Mouse (Mus musculus): ENCODE results near the gene Tjp1. TPM values are rescaled to one million over a fixed set of nuclear protein-coding genes. Genes with fewer than 3 reads are reported as not detected.

The Tjp1 gene
- total RNA-seq, 2 experiments from 2014 or later, result 149 to 169 TPM

GRCm38 (mm10) chr7:65489742-65490141 lies 37.8 kb downstream of the Tjp1 start:
- DNase-seq (ENCODE audit: extremely low spot score in 1 of 2, low spot score in 1 of 2), result no peak

GRCm38 (mm10) chr7:65489195-65489594 lies 38.4 kb downstream of the Tjp1 start:
- no peak for DNase-seq (ENCODE audit: extremely low spot score in 1 of 2, low spot score in 1 of 2)

GRCm38 (mm10) chr7:65486259-65486681 lies 41.3 kb downstream of the Tjp1 start:
- no peak for DNase-seq (ENCODE audit: extremely low spot score in 1 of 2, low spot score in 1 of 2)

DNA sequence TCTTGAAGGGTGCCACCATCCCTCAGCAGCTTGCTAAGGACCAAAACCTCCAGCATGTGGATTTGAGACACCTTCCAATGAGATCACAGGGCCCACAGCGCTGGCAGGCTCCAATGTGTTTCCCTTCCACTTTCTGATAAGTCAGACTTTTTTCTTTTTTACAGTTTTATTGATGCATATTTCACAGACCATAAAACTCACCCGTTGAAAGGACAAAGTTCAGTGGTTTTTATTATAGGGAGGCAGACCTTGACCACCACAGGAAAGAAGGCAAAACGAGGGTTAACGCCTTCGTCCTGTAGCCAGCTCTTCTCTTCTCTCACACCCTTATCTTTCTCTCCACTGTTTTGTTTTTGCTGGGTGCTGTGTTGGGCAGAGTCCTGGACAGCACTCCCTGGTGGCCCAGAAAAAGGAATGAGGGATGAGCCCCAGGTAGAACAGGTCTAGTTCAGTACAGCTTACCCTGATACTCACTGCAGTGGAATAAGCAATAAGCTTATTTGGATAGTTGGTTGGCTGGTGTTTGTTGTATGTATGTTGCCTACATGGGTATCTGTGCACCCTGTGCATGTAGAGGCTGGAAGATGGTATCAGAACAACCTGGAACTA lies 43.3 kb downstream of the Tjp1 start:
- no peak for DNase-seq (ENCODE audit: extremely low spot score in 1 of 2, low spot score in 1 of 2)

- no peak for DNase-seq (ENCODE audit: extremely low spot score in 1 of 2, low spot score in 1 of 2)
Observed at GRCm38 (mm10) chr7:65482216-65482615, 45.4 kb downstream of the Tjp1 start.

DNA sequence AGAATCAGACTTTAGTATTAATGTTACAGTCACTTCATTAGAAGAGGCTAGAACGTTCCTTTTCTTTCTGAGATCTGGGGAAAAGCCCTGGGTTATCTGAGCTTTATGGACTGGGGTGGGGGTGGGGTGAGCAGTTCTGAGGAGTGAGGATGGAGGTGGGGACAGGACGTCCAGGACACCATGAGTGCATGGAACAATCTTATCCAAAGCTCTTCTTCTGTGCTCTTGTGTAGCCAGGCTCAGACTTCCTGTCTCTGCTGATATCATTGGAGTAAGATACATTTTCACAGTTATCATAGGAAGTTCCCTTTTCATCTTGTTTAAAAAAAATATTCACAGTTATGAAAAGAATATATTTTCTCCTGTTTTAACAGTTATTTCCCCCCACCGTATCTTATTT lies 55.5 kb downstream of the Tjp1 start:
- DNase-seq (ENCODE audit: extremely low spot score in 1 of 2, low spot score in 1 of 2), result no peak

- DNase-seq (ENCODE audit: extremely low spot score in 1 of 2, low spot score in 1 of 2), result no peak
Observed at GRCm38 (mm10) chr7:65471406-65471805, 56.2 kb downstream of the Tjp1 start.

DNA sequence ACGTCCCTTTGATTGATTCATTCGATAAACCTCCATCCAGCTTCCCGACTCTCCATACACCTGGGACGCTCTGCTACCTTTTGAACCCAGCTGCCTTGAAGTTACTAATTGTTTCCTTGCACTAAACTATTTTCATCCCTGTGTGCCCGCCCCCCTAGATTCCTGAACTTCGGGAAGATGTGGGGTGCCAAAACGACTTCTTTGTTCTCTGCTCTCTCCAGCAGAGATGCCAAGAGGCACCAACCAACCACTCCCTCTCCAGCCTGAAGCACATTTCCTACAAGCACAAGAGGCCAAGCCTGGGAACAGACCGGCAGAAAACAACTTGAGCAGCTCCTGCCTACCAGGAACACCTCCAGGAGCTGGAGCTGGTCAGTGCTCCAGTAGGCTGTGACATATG lies 57.4 kb downstream of the Tjp1 start:
- DNase-seq (ENCODE audit: extremely low spot score in 1 of 2, low spot score in 1 of 2), result no peak

GRCm38 (mm10) chr7:65469666-65470065 lies 57.9 kb downstream of the Tjp1 start:
- no peak for DNase-seq (ENCODE audit: extremely low spot score in 1 of 2, low spot score in 1 of 2)

GRCm38 (mm10) chr7:65468191-65468590 lies 59.4 kb downstream of the Tjp1 start:
- DNase-seq (ENCODE audit: extremely low spot score in 1 of 2, low spot score in 1 of 2), result no peak

DNA sequence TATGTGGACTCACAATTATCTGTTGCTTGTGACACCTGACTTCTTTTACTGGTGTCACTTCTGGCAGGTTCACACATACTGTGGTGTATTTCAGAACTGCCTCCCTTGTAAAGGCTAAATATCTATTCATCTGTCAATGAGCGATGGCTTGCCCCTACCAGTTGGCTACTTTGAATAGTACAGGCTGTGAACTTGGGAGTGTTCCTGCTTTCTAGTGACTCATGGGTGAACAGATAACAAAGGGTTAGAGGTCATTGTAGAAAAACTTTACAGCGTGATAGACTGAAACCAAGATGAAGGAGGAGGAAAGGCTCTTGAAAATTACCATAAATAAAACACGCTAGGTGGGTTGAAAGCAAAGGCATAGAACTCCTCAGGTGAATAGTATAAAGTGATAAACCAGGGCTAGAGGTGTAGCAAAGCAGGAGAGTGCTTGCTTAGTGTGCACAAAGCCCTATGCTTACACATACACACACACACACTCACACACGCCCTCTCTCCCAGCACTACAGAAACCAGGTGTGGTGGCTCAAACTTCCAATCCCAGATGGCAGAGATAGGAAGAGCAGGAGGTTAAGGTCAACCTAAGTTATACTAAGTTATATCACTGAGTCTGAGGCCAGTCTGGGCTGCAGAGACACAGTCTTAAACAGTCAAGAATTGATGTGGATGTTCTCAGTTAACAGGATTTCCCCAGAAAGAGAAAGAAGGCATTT lies 60.1 kb downstream of the Tjp1 start:
- DNase-seq (ENCODE audit: extremely low spot score in 1 of 2, low spot score in 1 of 2), result no peak

GRCm38 (mm10) chr7:65466137-65466536 lies 61.4 kb downstream of the Tjp1 start:
- no peak for DNase-seq (ENCODE audit: extremely low spot score in 1 of 2, low spot score in 1 of 2)

DNA sequence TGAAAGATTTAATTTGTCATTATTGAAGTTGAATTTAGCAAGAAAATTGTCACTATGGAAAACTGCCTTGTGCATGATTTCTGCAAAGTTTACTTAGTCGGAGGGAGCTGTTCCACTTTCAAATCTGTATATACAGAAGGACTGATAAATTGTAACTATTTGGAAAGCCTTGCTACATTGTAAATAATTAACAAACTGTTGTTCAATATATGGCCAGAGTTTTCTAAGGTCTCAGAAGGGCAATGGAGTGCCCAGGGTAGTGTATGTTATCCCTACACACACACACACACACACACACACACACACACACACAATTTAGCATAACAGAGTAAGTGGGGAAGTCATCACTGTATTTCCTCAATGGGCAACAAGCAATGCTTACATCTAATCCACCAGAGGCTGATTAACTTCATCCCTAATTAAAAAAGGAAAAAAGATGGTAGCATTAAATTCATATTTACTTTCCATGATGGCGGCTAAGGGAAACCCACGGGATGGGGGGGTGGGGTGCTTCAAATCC lies 63.0 kb downstream of the Tjp1 start:
- DNase-seq (ENCODE audit: extremely low spot score in 1 of 2, low spot score in 1 of 2), result no peak

- DNase-seq (ENCODE audit: extremely low spot score in 1 of 2, low spot score in 1 of 2), result no peak
Observed at GRCm38 (mm10) chr7:65463438-65463837, 64.1 kb downstream of the Tjp1 start.

DNA sequence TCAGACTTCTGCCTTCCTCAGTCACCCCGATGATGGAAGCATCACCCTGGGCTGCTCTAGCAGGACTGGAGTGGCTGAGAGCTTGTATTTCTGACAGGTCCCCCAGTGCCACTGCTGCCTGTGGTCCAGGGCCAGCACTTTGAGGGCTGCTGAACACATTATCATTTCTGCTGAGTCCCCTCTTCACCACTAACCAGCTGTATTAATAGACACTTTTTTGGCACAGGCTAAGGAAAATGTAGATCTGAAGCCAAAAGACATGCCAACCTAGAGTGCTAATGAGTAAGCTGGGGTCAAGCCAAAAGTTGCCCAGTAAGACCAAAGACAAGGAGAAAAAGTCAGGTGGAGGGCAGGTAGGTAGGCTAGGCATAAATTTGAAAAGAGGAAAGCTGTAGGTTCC lies 66.2 kb downstream of the Tjp1 start:
- no peak for DNase-seq (ENCODE audit: extremely low spot score in 1 of 2, low spot score in 1 of 2)

DNA sequence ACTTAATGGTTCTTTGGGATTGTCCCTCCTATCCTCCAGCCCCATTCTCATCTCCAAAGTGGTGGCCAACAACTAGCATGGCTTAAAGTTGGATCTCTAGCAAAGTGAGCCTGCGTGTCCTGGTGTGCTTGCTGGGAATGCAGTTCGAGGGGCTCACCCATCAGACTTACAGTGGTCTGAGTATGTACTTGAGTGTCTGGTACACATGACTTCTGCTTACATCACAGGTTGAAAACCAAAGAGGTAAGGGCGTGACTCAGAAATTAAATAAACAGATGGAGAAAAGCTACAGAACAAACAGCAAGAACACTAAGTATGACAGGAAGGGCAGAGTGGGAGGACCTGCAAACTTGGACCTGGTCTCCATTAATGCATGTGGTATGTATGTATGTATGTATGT lies 67.4 kb downstream of the Tjp1 start:
- no peak for DNase-seq (ENCODE audit: extremely low spot score in 1 of 2, low spot score in 1 of 2)

- no peak for DNase-seq (ENCODE audit: extremely low spot score in 1 of 2, low spot score in 1 of 2)
Observed at GRCm38 (mm10) chr7:65456031-65456430, 71.5 kb downstream of the Tjp1 start.

DNA sequence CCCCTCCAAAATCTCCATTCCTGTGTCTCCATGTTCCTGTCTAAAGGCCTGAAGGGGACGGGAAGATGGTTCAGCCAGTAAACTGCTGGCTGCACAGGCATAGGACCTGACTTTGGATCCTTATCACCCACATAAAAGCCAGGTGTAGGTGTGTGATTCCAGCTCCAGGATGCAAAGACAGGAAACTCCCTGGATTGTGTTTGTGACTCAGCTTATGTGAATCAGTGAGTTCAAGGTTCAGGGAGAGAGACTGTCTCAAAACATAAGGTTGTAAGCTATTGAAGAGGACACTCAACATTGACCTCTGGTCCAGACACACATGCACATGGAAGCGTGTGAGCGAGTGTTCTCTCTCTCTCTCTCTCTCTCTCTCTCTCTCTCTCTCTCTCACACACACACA lies 72.4 kb downstream of the Tjp1 start:
- DNase-seq (ENCODE audit: extremely low spot score in 1 of 2, low spot score in 1 of 2), result no peak

DNA sequence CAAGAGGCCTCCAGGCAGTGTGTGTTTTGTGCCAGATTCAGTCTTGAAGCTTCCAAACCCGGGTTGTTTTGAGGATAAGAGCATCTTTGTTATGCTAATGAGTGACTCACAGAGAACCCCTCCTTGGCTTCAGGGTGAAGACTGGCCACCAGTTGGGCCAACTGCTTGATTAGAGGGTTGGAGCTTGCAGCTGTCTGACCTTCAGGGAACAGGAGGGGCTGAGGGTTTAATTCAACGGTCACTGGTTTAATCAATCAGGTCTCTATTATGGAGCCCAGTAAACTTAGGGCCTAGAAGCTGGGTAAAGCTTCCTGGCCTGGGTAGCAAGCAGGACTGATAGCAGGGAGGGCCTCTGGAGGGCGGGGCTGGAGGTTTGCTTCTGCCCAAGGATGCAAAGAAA lies 73.3 kb downstream of the Tjp1 start:
- no peak for DNase-seq (ENCODE audit: extremely low spot score in 1 of 2, low spot score in 1 of 2)

DNA sequence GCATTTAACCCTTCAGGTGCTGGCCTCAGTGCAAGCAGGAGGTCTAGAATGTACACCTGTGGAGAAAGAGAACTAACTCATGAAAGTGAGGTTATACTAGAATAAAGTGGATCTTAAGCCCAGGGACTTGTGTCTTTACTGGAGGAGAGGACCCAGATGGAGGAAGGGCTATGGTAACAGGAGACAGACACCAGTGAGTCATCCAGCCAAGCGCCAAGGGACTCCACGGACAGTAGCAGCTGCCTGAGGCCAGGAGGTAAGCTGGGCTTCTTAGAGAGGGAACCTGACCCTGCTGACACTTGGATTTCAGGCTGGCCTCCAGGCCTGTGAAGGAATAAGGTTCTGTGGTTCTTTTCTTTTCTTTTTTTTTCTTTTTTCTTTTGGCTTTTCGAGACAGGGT lies 75.3 kb downstream of the Tjp1 start:
- no peak for DNase-seq (ENCODE audit: extremely low spot score in 1 of 2, low spot score in 1 of 2)

- no peak for DNase-seq (ENCODE audit: extremely low spot score in 1 of 2, low spot score in 1 of 2)
Observed at GRCm38 (mm10) chr7:65450158-65450557, 77.4 kb downstream of the Tjp1 start.

GRCm38 (mm10) chr7:65441505-65441904 lies 86.1 kb downstream of the Tjp1 start:
- no peak for DNase-seq (ENCODE audit: extremely low spot score in 1 of 2, low spot score in 1 of 2)
